Mouse (Mus musculus): ENCODE measurements around the gene Idh2. TPM values are rescaled to one million over a fixed set of nuclear protein-coding genes. Genes with fewer than 3 reads are reported as not detected.

The Idh2 gene
- polyA plus RNA-seq (2014; fragmentation: Nextera tagmentation; extraction: Ambion mirVana), result 603 and 627 TPM in 2 replicates

DNA sequence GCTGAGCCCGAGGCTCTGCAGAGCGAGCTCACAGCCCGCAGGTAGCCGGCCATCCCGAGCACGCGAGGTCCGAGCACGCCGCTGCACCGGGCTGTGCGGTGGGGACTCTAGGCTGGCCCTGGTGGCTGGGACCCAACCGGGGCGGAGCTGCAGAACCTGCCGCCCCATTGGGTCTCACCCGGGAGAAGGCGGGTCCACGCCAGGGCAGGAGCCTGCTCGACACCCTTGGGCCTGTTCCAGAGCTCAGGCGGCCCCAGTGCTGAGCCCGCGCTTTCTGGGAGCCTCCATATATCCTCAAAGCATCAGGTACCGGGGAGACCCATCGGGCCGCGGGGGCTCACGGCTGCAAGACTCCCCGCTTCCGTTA lies at the start of gene Idh2:
Gene Idh2, minus strand, starts transcription at position 169 of the 367 bp plus-strand sequence.
- H3K36me3 ChIP-seq (ENCODE audit: control insufficient read depth, insufficient read depth, low read length), result peaks cover 10% of the 10 kb centered on the region
- H3K9ac ChIP-seq (ENCODE audit: low read length), result peak within 1 kb of the TSS; percentile 98
- peak within 1 kb of the TSS; percentile 98 for H3K27ac ChIP-seq (ENCODE audit: low read depth)
- H3K27me3 ChIP-seq (replicated peaks; ENCODE audit: control insufficient read depth, insufficient read depth, low read length), result no peaks in the 10 kb centered on the region
- H3K4me1 ChIP-seq (replicated peaks; ENCODE audit: control insufficient read depth, insufficient read depth, low read length), result peaks cover 36% of the 10 kb centered on the region
- 0% methylated on average over 28 of the region's 29 CpGs for WGBS
- peak within 1 kb of the TSS; percentile 92 for H3K4me3 ChIP-seq (ENCODE audit: low read depth, low read length)
- ATAC-seq (replicated peaks; ENCODE audit: low FRiP score, low TSS enrichment, low read depth) (peak; percentile 97), DNase-seq (ENCODE audit: low spot score) (peak; percentile 92)
- no peaks in the 10 kb centered on the region for H3K9me3 ChIP-seq (ENCODE audit: control insufficient read depth, low read length)
- peak within 1 kb of the TSS; percentile 91 for H3K4me2 ChIP-seq (ENCODE audit: low read length)

DNA sequence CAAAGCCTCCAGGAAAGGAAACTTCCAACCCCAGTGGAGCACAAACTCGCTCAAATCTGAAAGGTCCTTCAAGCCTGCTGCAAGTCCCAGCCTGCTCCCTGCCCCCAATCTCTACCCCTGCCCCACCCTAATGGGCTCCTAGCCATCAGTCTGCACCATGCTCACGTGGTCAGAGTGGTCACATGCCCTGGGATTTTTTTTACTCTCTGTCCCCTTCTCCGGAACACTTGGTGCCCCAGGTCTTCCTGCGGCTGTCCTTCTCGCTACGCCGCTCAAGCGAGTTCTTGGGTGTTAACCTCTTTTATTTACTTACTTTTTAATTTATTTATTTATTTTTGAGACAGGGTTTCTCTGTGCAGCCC lies 45.7 kb upstream of the Idh2 start:
- Histone ChIP-seq H3K27ac (ENCODE audit: low read depth) (no peak overlapping the region), H3K4me2 (ENCODE audit: low read length) (no peak overlapping the region), H3K36me3 (ENCODE audit: control insufficient read depth, insufficient read depth, low read length) (no peaks in the 10 kb centered on the region), H3K27me3 (replicated peaks; ENCODE audit: control insufficient read depth, insufficient read depth, low read length) (no peaks in the 10 kb centered on the region), H3K4me1 (replicated peaks; ENCODE audit: control insufficient read depth, insufficient read depth, low read length) (peaks cover 4% of the 10 kb centered on the region; the same call in 1 of the 2 replicates), H3K9me3 (ENCODE audit: control insufficient read depth, low read length) (no peaks in the 10 kb centered on the region), H3K4me3 (ENCODE audit: low read depth, low read length) (no peak overlapping the region), H3K9ac (ENCODE audit: low read length) (no peak overlapping the region)
- no peak for DNase-seq (ENCODE audit: low spot score)
- no peak for ATAC-seq (replicated peaks; ENCODE audit: low FRiP score, low TSS enrichment, low read depth)
- WGBS, result 72% methylated on average over 8 of the region's 8 CpGs

DNA sequence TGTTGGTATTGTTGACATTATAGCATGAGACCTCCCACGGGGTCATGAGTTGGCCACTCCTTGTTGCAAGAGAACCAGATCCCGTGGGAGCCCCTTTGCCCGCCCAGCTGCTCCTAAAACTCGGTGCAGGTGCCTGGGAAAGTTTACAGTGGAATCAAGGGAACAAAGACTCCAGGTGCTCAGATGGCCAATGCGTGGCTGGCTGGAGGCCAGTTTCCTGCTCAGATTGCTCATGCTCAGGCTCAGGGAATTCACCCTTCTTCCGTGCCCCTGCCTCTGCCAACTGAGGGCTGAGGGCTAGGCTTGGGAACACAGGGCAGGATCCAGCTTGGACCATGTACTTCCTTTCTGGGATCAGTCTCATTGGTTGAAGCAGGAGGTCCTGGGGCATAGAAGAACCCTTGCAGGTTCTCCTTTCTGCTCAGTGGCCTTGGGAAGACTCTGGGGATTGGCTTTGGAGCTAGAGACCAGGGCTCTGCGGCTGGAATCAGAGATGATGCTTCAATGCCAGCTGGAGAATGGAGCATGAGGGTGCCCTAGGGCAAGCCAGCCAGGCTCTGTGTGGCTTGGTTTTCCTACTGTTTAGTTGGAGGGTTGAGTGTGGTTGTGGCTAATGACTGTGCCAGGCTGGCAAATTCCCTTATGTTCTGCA lies 45.2 kb upstream of the Idh2 start:
- no peaks in the 10 kb centered on the region for H3K27me3 ChIP-seq (replicated peaks; ENCODE audit: control insufficient read depth, insufficient read depth, low read length)
- H3K36me3 ChIP-seq (ENCODE audit: control insufficient read depth, insufficient read depth, low read length), result no peaks in the 10 kb centered on the region
- no peak overlapping the region for H3K4me2 ChIP-seq (ENCODE audit: low read length)
- ATAC-seq (replicated peaks; ENCODE audit: low FRiP score, low TSS enrichment, low read depth) (no peak), DNase-seq (ENCODE audit: low spot score) (no peak)
- H3K9me3 ChIP-seq (ENCODE audit: control insufficient read depth, low read length), result no peaks in the 10 kb centered on the region
- peaks cover 4% of the 10 kb centered on the region; the same call in 1 of the 2 replicates for H3K4me1 ChIP-seq (replicated peaks; ENCODE audit: control insufficient read depth, insufficient read depth, low read length)
- no peak overlapping the region for H3K4me3 ChIP-seq (ENCODE audit: low read depth, low read length)
- 53% methylated on average over 7 of the region's 7 CpGs for WGBS
- no peak overlapping the region for H3K27ac ChIP-seq (ENCODE audit: low read depth)
- H3K9ac ChIP-seq (ENCODE audit: low read length), result no peak overlapping the region

DNA sequence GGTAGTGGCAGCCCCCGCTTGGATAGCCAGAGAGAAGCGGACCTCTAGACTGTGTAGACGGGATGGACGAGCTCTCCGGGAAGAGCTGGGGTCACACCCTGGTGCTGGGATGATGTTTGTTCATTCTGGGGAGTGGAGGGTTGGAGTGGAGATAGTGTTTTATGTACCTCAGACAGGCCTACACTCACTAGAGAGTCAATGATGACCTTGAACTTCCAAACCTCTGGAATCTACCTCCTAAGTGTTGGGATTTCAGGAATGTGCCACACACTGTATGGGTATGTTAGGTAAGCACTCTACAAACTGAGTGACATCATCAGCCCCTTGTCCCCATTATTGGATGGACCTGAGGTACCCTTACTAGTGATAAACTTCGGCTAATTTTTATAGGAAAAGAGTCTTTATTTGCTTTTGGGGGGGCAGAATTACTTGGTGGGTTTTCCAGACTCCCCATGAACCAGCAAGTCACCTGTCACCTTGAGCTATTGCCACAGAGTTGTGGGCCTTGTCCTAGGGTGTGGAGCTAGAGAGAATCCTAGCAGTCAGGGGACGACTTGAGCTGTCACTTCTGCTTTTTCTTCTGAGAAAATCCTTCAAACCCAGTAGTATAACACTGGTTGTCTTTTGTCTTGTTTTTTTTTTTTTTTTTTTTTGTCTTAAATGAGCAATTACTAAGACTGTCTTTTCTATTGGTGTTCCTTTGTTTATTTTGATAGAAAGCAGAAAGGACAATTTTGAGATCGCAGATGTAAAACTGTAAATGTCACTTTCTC lies 43.5 kb upstream of the Idh2 start:
- ATAC-seq (replicated peaks; ENCODE audit: low FRiP score, low TSS enrichment, low read depth) (no peak), DNase-seq (ENCODE audit: low spot score) (no peak)
- Histone ChIP-seq H3K4me3 (ENCODE audit: low read depth, low read length) (no peak overlapping the region), H3K9ac (ENCODE audit: low read length) (no peak overlapping the region), H3K27ac (ENCODE audit: low read depth) (no peak overlapping the region), H3K27me3 (replicated peaks; ENCODE audit: control insufficient read depth, insufficient read depth, low read length) (no peaks in the 10 kb centered on the region), H3K4me1 (replicated peaks; ENCODE audit: control insufficient read depth, insufficient read depth, low read length) (peaks cover 4% of the 10 kb centered on the region; the same call in 1 of the 2 replicates), H3K4me2 (ENCODE audit: low read length) (no peak overlapping the region), H3K9me3 (ENCODE audit: control insufficient read depth, low read length) (no peaks in the 10 kb centered on the region), H3K36me3 (ENCODE audit: control insufficient read depth, insufficient read depth, low read length) (no peaks in the 10 kb centered on the region)
- 78% methylated on average over 8 of the region's 8 CpGs for WGBS

DNA sequence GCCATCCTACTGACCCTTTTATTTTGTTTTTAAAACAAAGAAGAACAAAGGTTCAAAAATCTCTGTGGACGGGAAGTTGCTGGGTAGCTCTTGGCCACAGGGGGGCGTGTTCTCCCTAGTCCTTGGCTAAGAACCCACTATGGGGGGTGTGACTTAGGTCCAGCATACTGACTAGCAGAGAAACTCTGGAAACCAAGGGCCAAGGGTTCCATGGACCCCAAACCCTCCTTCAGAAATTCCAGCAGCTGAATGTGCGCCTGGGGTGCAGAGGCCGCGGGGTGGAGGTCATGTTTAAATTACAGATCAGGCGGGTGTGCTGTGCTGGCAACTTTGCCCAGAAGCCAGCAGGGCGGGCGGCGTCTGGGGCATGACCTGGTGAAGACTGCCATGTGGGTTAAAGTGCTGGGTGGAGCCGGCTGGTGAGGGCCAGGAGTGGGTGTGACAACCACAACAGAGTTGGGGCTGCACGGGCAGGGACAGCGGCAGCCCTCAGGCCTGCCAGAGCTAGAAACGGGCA lies 41.6 kb upstream of the Idh2 start:
- Histone ChIP-seq H3K4me2 (ENCODE audit: low read length) (no peak overlapping the region), H3K9ac (ENCODE audit: low read length) (no peak overlapping the region), H3K36me3 (ENCODE audit: control insufficient read depth, insufficient read depth, low read length) (no peaks in the 10 kb centered on the region), H3K4me3 (ENCODE audit: low read depth, low read length) (no peak overlapping the region), H3K9me3 (ENCODE audit: control insufficient read depth, low read length) (no peaks in the 10 kb centered on the region), H3K4me1 (replicated peaks; ENCODE audit: control insufficient read depth, insufficient read depth, low read length) (peaks cover 4% of the 10 kb centered on the region; the same call in 1 of the 2 replicates), H3K27ac (ENCODE audit: low read depth) (no peak overlapping the region), H3K27me3 (replicated peaks; ENCODE audit: control insufficient read depth, insufficient read depth, low read length) (no peaks in the 10 kb centered on the region)
- 45% methylated on average over 13 of the region's 13 CpGs for WGBS
- ATAC-seq (replicated peaks; ENCODE audit: low FRiP score, low TSS enrichment, low read depth), result no peak
- no peak for DNase-seq (ENCODE audit: low spot score)

DNA sequence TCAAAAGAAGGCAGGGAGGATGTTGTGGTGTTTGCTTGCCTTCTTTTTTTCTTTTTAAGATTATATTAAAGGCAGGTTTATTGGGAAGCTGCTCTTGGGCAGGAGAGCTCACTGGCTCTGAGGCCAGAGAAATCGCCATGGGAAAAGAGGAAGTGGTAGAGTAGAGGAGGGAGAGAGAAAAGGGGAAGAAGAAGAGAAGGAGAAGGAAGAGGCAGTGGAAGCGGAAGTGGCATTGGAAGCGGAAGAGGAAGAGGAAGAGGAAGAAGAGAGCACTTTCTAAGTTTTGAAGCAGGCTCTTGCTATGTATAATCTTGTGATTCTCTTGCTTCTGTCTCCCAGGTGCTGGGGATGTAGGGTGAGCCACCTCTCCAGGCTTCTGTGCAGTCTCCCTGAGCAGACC lies 39.5 kb upstream of the Idh2 start:
- H3K4me3 ChIP-seq (ENCODE audit: low read depth, low read length), result no peak overlapping the region
- no peak overlapping the region for H3K9ac ChIP-seq (ENCODE audit: low read length)
- WGBS, result 83% methylated on average over 3 of the region's 3 CpGs
- no peak overlapping the region for H3K27ac ChIP-seq (ENCODE audit: low read depth)
- DNase-seq (ENCODE audit: low spot score), result no peak
- H3K4me2 ChIP-seq (ENCODE audit: low read length), result no peak overlapping the region
- H3K27me3 ChIP-seq (replicated peaks; ENCODE audit: control insufficient read depth, insufficient read depth, low read length), result no peaks in the 10 kb centered on the region
- peaks cover 4% of the 10 kb centered on the region; the same call in 1 of the 2 replicates for H3K4me1 ChIP-seq (replicated peaks; ENCODE audit: control insufficient read depth, insufficient read depth, low read length)
- no peaks in the 10 kb centered on the region for H3K9me3 ChIP-seq (ENCODE audit: control insufficient read depth, low read length)
- H3K36me3 ChIP-seq (ENCODE audit: control insufficient read depth, insufficient read depth, low read length), result no peaks in the 10 kb centered on the region
- ATAC-seq (replicated peaks; ENCODE audit: low FRiP score, low TSS enrichment, low read depth), result no peak

DNA sequence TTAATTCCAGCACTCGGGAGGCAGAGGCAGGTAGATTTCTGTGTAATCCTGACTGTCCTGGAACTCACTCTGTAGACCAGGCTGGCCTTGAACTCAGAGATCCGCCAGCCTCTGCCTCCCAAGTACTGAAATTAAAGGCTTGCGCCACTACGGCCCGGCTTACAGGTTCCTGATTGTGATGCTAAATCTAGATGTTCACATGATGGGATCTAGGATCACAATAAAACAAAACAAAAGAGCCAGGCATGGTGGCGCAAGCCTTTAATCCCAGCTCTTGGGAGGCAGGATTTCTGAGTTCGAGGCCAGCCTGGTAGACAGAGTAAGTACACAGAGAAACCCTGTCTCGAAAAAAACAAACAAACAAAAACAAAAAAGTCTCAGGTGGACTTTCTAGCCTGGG lies 37.6 kb upstream of the Idh2 start:
- H3K27me3 ChIP-seq (replicated peaks; ENCODE audit: control insufficient read depth, insufficient read depth, low read length), result no peaks in the 10 kb centered on the region
- whole genome bisulfite sequencing, result 90% methylated on average over 8 of the region's 8 CpGs
- H3K4me3 ChIP-seq (ENCODE audit: low read depth, low read length), result no peak overlapping the region
- no peaks in the 10 kb centered on the region for H3K9me3 ChIP-seq (ENCODE audit: control insufficient read depth, low read length)
- DNase-seq (ENCODE audit: low spot score), result no peak
- H3K4me2 ChIP-seq (ENCODE audit: low read length), result no peak overlapping the region
- no peak for ATAC-seq (replicated peaks; ENCODE audit: low FRiP score, low TSS enrichment, low read depth)
- H3K36me3 ChIP-seq (ENCODE audit: control insufficient read depth, insufficient read depth, low read length), result no peaks in the 10 kb centered on the region
- H3K4me1 ChIP-seq (replicated peaks; ENCODE audit: control insufficient read depth, insufficient read depth, low read length), result peaks cover 4% of the 10 kb centered on the region; the same call in 1 of the 2 replicates
- no peak overlapping the region for H3K9ac ChIP-seq (ENCODE audit: low read length)
- H3K27ac ChIP-seq (ENCODE audit: low read depth), result no peak overlapping the region

DNA sequence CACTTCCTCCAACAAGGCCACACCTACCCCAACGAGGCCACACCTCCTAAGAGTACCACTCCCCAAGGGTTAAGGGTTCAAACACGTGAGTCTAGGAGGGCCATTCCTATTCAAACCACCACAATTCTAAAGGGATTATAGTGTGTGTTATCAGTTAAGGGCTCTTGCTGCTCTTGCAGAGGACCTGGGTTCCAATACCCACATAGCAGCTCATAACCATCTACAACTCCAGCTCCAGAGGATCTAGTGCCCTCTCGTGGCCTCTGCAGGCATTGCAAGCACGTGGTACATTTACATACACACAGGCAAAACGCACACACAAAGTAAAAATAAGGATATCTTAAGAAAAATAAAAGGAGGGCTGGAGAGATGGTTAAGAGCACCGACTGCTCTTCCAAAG lies 37.0 kb upstream of the Idh2 start:
- Histone ChIP-seq H3K27me3 (replicated peaks; ENCODE audit: control insufficient read depth, insufficient read depth, low read length) (no peaks in the 10 kb centered on the region), H3K9ac (ENCODE audit: low read length) (no peak overlapping the region), H3K4me3 (ENCODE audit: low read depth, low read length) (no peak overlapping the region), H3K36me3 (ENCODE audit: control insufficient read depth, insufficient read depth, low read length) (no peaks in the 10 kb centered on the region), H3K9me3 (ENCODE audit: control insufficient read depth, low read length) (no peaks in the 10 kb centered on the region), H3K27ac (ENCODE audit: low read depth) (no peak overlapping the region), H3K4me2 (ENCODE audit: low read length) (no peak overlapping the region), H3K4me1 (replicated peaks; ENCODE audit: control insufficient read depth, insufficient read depth, low read length) (peaks cover 4% of the 10 kb centered on the region; the same call in 1 of the 2 replicates)
- no peak for DNase-seq (ENCODE audit: low spot score)
- ATAC-seq (replicated peaks; ENCODE audit: low FRiP score, low TSS enrichment, low read depth), result no peak
- 65% methylated on average over 6 of the region's 6 CpGs for WGBS
